Mouse (Mus musculus) stomach, embryonic 16.5 days (tissue): ENCODE data around the gene Fibp. TPM values are rescaled to one million over a fixed set of nuclear protein-coding genes. Genes with fewer than 3 reads are reported as not detected.

Experiments used
- ATAC-seq: fragments of 200-750 bp; cut with Nextera tagmentation; 2 replicates; pipeline ENCODE4 v1.8.0; 2017; ENCODE audit warnings: moderate number of reproducible peaks, moderate TSS enrichment; ENCODE audit not compliant: insufficient read depth, low FRiP score
- H3K27ac ChIP-seq: fragments of 300-500 bp; sonication (generic); 2 replicates; pipeline ENCODE4 v1.5.1; 2014; ENCODE audit warnings: low read length
- H3K27me3 ChIP-seq: fragments of 300-500 bp; sonication (generic); 2 replicates; pipeline ENCODE4 v1.6.1; 2014; ENCODE audit warnings: low read length, control low read depth, mixed read lengths; ENCODE audit not compliant: control insufficient read depth, insufficient read depth
- H3K36me3 ChIP-seq: fragments of 300-500 bp; sonication (generic); 2 replicates; pipeline ENCODE4 v1.6.1; 2014; ENCODE audit warnings: low read length; ENCODE audit not compliant: control insufficient read depth, insufficient read depth
- H3K4me1 ChIP-seq: fragments of 300-500 bp; sonication (generic); 2 replicates; pipeline ENCODE4 v1.6.1; 2014; ENCODE audit warnings: low read length, control low read depth, mixed read lengths; ENCODE audit not compliant: control insufficient read depth, insufficient read depth
- H3K4me2 ChIP-seq: fragments of 300-500 bp; sonication (generic); 2 replicates; pipeline ENCODE4 v1.6.1; 2014; ENCODE audit warnings: low read depth, low read length, mixed read lengths
- H3K4me3 ChIP-seq: fragments of 300-500 bp; sonication (generic); replicated peaks from 2 replicates; pipeline ENCODE4 v1.5.1; 2014; ENCODE audit warnings: mild to moderate bottlenecking, low read length
- H3K9ac ChIP-seq: fragments of 300-500 bp; sonication (generic); 2 replicates; pipeline ENCODE4 v1.6.1; 2014; ENCODE audit warnings: low read length
- H3K9me3 ChIP-seq: fragments of 300-500 bp; sonication (generic); replicated peaks from 2 replicates; pipeline ENCODE4 v1.6.1; 2016; ENCODE audit warnings: low read length, control low read depth; ENCODE audit not compliant: control insufficient read depth
- WGBS: fragments of 180-500 bp; shearing (Covaris S2); extraction: QIAGEN DNeasy Blood & Tissue Kit; methylation state at CpG from one replicate; pipeline ENCODE4 v1.1.7; 2014; 5-methylcytosine and 5-hydroxymethylcytosine counted together
- polyA plus RNA-seq: library from polyadenylated mRNA; unstranded; fragments of >200 nt; fragmentation: Nextera tagmentation; extraction: Ambion mirVana; gene quantifications from 2 replicates; pipeline ENCODE4 v1.2.1, GENCODE M21; 2015

The Fibp gene
- polyA plus RNA-seq: 98.3 and 102 TPM in 2 replicates

GRCm38 (mm10) chr19:5460465-5460911 lies at the start of gene Fibp:
Fibp (plus strand) TSS chr19:5460615.
- Histone ChIP-seq H3K4me3 (peak within 1 kb of the TSS; percentile 76), H3K27me3 (no peaks in the 10 kb centered on the region), H3K27ac (0 out of 2 replicates have a peak within 1 kb of the TSS, but pooled peaks have one; percentile 65), H3K9ac (peak within 1 kb of the TSS; percentile 82), H3K36me3 (peaks cover 25% of the 10 kb centered on the region), H3K4me1 (peaks cover 35% of the 10 kb centered on the region), H3K4me2 (peak within 1 kb of the TSS; percentile 90), H3K9me3 (no peaks in the 10 kb centered on the region)
- ATAC-seq: peak; percentile 59
- WGBS: under 1% methylated on average over 32 of the region's 32 CpGs

GRCm38 (mm10) chr19:5410641-5411040 lies 49.8 kb upstream of the Fibp start:
- 81% methylated on average over 5 of the region's 5 CpGs for WGBS
- no peak for ATAC-seq
- H3K4me1 ChIP-seq: no peaks in the 10 kb centered on the region
- H3K27ac ChIP-seq: no peak overlapping the region
- no peaks in the 10 kb centered on the region for H3K9me3 ChIP-seq
- no peaks in the 10 kb centered on the region for H3K27me3 ChIP-seq
- no peak overlapping the region for H3K9ac ChIP-seq
- H3K36me3 ChIP-seq: no peaks in the 10 kb centered on the region
- no peak overlapping the region for H3K4me2 ChIP-seq
- H3K4me3 ChIP-seq: no peak overlapping the region

GRCm38 (mm10) chr19:5411961-5412360 lies 48.5 kb upstream of the Fibp start:
- H3K27ac ChIP-seq: no peak overlapping the region
- H3K9ac ChIP-seq: no peak overlapping the region
- H3K4me3 ChIP-seq: no peak overlapping the region
- WGBS: 60% methylated on average over 5 of the region's 5 CpGs
- no peak overlapping the region for H3K4me2 ChIP-seq
- no peaks in the 10 kb centered on the region for H3K27me3 ChIP-seq
- no peaks in the 10 kb centered on the region for H3K9me3 ChIP-seq
- H3K36me3 ChIP-seq: no peaks in the 10 kb centered on the region
- no peak for ATAC-seq
- H3K4me1 ChIP-seq: no peaks in the 10 kb centered on the region

- no peak overlapping the region for H3K4me3 ChIP-seq
- 70% methylated on average over 4 of the region's 4 CpGs for WGBS
- H3K9me3 ChIP-seq: no peaks in the 10 kb centered on the region
- no peak overlapping the region for H3K4me2 ChIP-seq
- no peaks in the 10 kb centered on the region for H3K4me1 ChIP-seq
- H3K36me3 ChIP-seq: no peaks in the 10 kb centered on the region
- no peak for ATAC-seq
- no peak overlapping the region for H3K27ac ChIP-seq
- H3K9ac ChIP-seq: no peak overlapping the region
- H3K27me3 ChIP-seq: no peaks in the 10 kb centered on the region
These were observed 46.6 kb upstream of the Fibp start for GRCm38 (mm10) chr19:5413840-5414239.

GRCm38 (mm10) chr19:5414534-5414957 lies 45.9 kb upstream of the Fibp start:
- 72% methylated on average over 2 of the region's 2 CpGs for WGBS
- Histone ChIP-seq H3K27me3 (no peaks in the 10 kb centered on the region), H3K9me3 (no peaks in the 10 kb centered on the region), H3K9ac (no peak overlapping the region), H3K4me2 (no peak overlapping the region), H3K4me3 (no peak overlapping the region), H3K4me1 (no peaks in the 10 kb centered on the region), H3K36me3 (no peaks in the 10 kb centered on the region), H3K27ac (no peak overlapping the region)
- ATAC-seq: no peak

GRCm38 (mm10) chr19:5418750-5419466 lies 41.5 kb upstream of the Fibp start:
- no peak overlapping the region for H3K4me2 ChIP-seq
- ATAC-seq: no peak
- H3K27me3 ChIP-seq: no peaks in the 10 kb centered on the region
- H3K4me1 ChIP-seq: peaks cover 8% of the 10 kb centered on the region; the same call in 1 of the 2 replicates
- no peak overlapping the region for H3K27ac ChIP-seq
- no peaks in the 10 kb centered on the region for H3K36me3 ChIP-seq
- no peaks in the 10 kb centered on the region for H3K9me3 ChIP-seq
- H3K9ac ChIP-seq: no peak overlapping the region
- no peak overlapping the region for H3K4me3 ChIP-seq
- WGBS: 94% methylated on average over 8 of the region's 8 CpGs

- H3K4me3 ChIP-seq: no peak overlapping the region
- H3K4me1 ChIP-seq: peaks cover 9% of the 10 kb centered on the region; the same call in 1 of the 2 replicates
- H3K36me3 ChIP-seq: no peaks in the 10 kb centered on the region
- no peak overlapping the region for H3K4me2 ChIP-seq
- no peaks in the 10 kb centered on the region for H3K9me3 ChIP-seq
- ATAC-seq: no peak
- no peaks in the 10 kb centered on the region for H3K27me3 ChIP-seq
- WGBS: 88% methylated on average over 9 of the region's 9 CpGs
- H3K27ac ChIP-seq: no peak overlapping the region
- H3K9ac ChIP-seq: no peak overlapping the region
These were observed 40.8 kb upstream of the Fibp start for GRCm38 (mm10) chr19:5419630-5420029.

- Histone ChIP-seq H3K9me3 (no peaks in the 10 kb centered on the region), H3K4me3 (no peak overlapping the region), H3K4me1 (peaks cover 9% of the 10 kb centered on the region; the same call in 1 of the 2 replicates), H3K9ac (no peak overlapping the region), H3K36me3 (no peaks in the 10 kb centered on the region), H3K4me2 (no peak overlapping the region), H3K27me3 (no peaks in the 10 kb centered on the region), H3K27ac (no peak overlapping the region)
- no peak for ATAC-seq
- WGBS: 95% methylated on average over 6 of the region's 6 CpGs
These were observed 39.8 kb upstream of the Fibp start for GRCm38 (mm10) chr19:5420579-5420978.

GRCm38 (mm10) chr19:5421784-5422183 lies 38.6 kb upstream of the Fibp start:
- no peak for ATAC-seq
- H3K36me3 ChIP-seq: no peaks in the 10 kb centered on the region
- H3K9ac ChIP-seq: no peak overlapping the region
- H3K4me3 ChIP-seq: no peak overlapping the region
- H3K27ac ChIP-seq: no peak overlapping the region
- H3K4me1 ChIP-seq: peaks cover 20% of the 10 kb centered on the region
- H3K4me2 ChIP-seq: no peak overlapping the region
- H3K27me3 ChIP-seq: no peaks in the 10 kb centered on the region
- 82% methylated on average over 5 of the region's 5 CpGs for WGBS
- no peaks in the 10 kb centered on the region for H3K9me3 ChIP-seq
